Mouse (Mus musculus) thymus, adult 2 months (tissue): Measurements from ENCODE around the gene Serp1.

Source experiments
- CTCF ChIP-seq: fragments of 200-500 bp; IDR thresholded peaks from 2 replicates; pipeline ENCODE4 v1.5.1; 2012; ENCODE audit warnings: mild to moderate bottlenecking, control low read depth, low read length, moderate library complexity, borderline replicate concordance; ENCODE audit not compliant: control insufficient read depth, poor library complexity, insufficient read depth; ENCODE audit errors: extremely low read depth
- POLR2A ChIP-seq: fragments of 200-500 bp; IDR thresholded peaks from 2 replicates; pipeline ENCODE4 v1.6.1; 2012; ENCODE audit warnings: mild to moderate bottlenecking, low read length, control low read depth, moderate library complexity; ENCODE audit not compliant: control insufficient read depth, poor library complexity, insufficient read depth; ENCODE audit errors: extremely low read depth

GRCm38 (mm10) chr3:58570821-58571220 is 45.1 kb upstream of the Serp1 start:
- TF ChIP-seq CTCF (no peak), POLR2A (no peak)
